Mouse (Mus musculus) mouse trophoblast stem cell (cell line): ENCODE measurements around the gene Immp2l.
"Not testable (repeated sequence)": the region's sequence is repeated elsewhere in the genome, so short reads cannot be mapped to it uniquely, and the experiment has no call there.

Source experiments
- in situ Hi-C, 2 experiments: fragments of 300-500 bp; cut with MseI, MboI; formaldehyde crosslinking; loops; 2 replicates in 1 of 2; 3 replicates in 1 of 2; pipeline ENCODE4 v1.15.1; 2025

Gene Immp2l

DNA sequence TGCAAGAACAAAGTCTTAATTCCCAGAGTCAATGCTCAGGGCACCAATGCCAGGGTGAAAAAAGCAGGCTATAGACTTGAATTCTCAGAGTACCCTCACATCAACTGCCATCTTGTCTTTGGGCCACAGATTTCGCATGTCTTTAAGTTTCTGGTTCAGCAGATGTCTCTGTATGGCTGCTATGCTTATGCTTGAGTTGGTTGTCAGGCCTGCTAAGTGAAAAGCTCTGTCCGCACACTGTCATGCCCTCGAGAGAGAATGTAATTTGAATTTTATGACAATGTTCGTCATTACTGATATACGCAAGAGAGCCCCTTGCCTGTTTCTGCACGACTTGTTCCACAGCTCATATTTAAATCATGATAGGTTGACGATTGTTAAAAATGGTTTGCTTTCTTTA lies 807.8 kb downstream of the Immp2l start:
- in situ Hi-C loops = no loop called here

GRCm38 (mm10) chr12:41834646-41835045 lies 810.8 kb downstream of the Immp2l start:
- in situ Hi-C loops = no loop called here

GRCm38 (mm10) chr12:41838334-41838847 lies 814.5 kb downstream of the Immp2l start:
- in situ Hi-C loops = no loop called here

GRCm38 (mm10) chr12:41839241-41839640 lies 815.4 kb downstream of the Immp2l start:
- in situ Hi-C loops = no loop called here

DNA sequence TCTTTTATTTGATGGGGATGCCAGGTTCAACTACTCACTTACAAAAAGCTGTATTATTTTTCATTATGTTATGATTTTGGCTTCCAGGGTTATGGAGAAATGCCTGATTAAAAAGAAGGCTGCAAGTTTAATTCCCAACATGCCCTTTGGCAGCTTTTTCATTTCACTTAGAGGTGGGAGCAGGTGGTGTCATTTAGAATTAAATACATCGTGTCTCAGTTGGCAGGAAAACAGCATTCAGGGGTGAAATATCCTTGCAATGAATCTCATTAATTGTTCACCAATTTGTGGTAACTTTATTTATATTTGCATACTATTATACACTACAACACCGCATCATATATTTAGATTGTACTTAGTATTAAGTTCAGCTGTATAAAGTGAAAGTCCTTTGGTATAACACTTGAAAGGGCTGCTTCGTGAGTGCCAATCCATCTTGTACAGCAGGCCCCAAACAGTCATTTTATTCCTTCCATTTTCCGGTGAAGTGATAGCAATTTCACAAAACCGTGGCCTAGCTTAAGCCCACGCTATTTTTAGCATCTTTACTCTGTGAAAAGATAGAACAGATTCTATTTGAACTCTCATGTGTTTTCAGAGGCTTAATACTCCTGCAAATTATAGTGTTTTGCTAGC lies 818.9 kb downstream of the Immp2l start:
- in situ Hi-C loops = no loop called here

DNA sequence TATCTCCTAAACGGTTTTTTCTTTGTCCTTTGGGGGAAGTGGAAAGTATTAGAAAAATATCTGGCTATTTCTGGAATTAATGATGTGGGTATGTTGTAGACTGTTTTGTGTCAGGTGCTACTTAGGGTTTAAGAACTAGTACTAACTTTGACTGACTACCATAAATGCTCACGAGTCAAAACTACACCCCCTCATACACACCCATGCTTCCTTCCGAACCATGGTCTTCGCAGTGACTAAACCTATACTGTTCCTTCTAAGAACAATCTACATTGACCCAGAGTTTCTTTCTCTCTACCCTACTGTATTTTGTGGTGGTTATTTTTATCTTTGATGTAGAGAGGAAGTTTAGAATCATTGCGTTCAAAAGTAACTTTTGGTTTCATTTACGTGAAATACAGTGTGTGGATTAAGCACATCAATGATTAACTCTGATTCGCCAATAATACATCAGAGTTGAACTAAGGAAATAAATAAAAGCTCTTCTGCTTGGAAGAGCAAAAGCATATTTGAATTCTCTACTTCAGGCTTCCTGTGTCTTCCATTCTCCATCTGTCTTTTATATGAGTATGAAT lies 828.1 kb downstream of the Immp2l start:
- in situ Hi-C loops = no loop called here

DNA sequence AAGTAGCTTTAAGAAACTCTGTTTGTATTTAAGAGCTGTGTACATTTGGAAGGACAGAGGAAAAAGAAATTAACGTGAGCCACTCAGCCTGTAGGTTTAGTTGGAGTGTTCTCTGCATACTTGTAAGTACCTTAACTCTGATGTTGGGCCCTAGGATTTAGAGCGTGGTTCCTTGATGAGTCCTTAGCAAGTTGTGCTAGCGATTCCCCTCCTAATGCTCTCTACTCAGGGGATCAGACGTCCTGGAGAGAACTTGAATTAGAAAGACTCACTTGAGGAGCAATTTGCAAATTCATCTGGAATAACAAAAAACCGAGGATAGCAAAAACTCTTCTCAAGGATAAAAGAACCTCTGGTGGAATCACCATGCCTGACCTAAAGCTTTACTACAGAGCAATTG lies 835.8 kb downstream of the Immp2l start:
- in situ Hi-C loops = not testable (repeated sequence)

DNA sequence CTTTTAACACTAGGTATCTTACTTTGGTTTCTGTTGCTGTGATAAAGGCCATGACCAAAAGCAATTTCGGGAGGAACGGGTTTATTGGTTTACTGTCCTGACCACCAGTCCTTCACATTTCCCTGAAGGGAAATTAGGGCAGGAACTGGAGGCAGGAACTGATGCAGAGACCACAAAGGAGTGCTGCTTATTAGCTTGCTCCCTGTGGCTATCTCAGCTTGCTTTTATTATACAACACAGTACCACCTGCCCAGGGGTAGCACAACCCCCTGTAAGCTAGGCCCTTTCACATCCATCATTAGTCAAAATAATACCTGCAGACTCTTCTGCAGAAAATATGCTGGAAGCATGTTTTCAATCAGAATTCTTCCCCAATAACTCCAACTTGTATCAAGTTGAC lies 844.4 kb downstream of the Immp2l start:
- in situ Hi-C loops = no loop called here

DNA sequence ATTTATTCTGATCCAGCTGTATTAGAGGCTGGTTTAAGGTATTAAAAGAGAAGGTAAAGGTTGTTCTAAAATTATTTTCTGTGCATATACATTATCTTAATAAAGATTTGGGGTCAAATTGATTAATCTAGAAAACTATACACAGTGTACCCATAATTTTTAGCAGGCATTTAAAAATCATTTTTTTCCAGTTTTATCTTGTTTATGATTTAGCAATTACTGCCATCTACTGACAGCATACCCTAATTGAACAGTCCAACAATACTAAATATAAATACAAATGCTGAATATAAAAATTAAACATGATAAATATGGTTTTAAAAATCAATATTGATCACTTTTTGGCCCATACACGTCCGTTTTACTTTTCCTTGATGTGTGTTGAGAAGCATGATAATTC lies 850.1 kb downstream of the Immp2l start:
- in situ Hi-C loops = no loop called here

DNA sequence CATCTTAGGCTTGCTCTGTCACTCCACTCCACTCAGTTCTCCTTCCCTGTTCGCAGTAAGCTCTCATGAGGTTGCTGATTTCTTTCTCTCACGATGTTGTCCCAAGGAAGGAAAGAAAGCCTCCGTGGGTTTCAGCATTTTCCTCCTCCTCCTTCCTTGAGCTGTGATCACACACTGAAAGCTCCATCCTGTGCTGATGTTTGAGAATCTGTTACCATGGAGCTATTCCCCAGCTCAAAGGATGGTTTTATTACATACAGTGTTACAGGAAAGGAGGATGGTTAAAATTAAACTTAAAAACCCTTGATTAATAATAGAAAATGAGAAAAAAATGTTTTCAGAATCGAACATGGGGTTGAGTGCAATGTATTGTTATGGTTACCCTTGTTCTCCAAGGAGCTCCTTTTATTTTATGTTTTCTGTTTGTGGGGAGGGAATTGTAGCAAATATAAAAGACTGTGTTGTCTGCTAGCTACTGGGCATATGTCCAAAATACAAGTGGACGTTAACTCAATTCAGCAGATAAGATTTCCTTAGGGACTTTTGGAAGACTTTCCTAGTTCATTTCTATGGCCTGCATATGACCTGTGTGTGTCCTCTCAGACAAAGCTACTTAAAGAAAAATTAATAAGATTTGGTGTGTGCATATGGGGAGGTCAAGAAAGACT lies 853.5 kb downstream of the Immp2l start:
- in situ Hi-C loops = no loop called here

DNA sequence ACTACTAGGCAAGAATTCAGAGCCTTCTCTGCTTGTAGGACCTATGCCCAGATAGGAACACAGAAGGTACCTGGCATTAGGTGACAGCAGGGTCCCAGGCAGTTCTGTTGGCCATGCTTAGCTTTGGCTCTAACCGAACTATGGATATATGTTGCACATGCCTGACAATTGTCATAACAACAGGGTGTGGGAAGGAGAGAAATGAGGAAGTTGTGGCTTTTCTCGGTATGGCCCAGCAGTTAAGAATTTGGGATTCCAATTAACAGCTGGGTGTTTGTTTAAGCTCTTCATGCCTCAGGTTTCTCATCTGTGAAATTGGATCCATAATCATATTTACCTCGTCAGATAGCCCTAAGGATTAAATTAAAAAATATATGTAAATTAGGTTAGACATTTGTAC lies 854.6 kb downstream of the Immp2l start:
- in situ Hi-C loops = no loop called here

- in situ Hi-C loops = no loop called here
Observed at GRCm38 (mm10) chr12:41878972-41879371, 855.1 kb downstream of the Immp2l start.

- in situ Hi-C loops = no loop called here
Observed at GRCm38 (mm10) chr12:41879412-41879811, 855.5 kb downstream of the Immp2l start.

GRCm38 (mm10) chr12:41880833-41881232 lies 856.9 kb downstream of the Immp2l start:
- in situ Hi-C loops = no loop called here

GRCm38 (mm10) chr12:41908011-41908410 lies 884.1 kb downstream of the Immp2l start:
- in situ Hi-C loops = no loop called here

GRCm38 (mm10) chr12:41911626-41912025 lies 887.7 kb downstream of the Immp2l start:
- in situ Hi-C loops = no loop called here

DNA sequence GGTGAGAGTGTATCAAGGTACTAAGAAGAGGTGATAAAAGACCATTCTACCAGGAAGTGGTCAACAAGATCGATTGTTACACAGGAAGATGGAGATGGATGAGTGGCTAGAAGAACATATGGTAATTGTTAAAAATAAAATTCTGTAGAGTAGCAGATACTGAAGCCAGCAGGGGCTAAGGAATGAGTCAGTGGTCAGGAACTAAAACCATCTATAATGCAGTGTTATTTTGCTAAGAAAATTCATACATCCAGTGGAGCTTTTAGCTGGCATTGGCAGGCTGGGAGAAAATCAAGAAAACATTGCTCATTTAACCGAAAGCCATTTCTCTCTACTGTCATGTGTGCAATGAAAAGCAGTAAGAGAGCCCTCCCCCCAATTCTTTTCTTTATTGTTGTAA lies 913.9 kb downstream of the Immp2l start:
- in situ Hi-C loops = no loop called here

GRCm38 (mm10) chr12:41941853-41942252 lies 918.0 kb downstream of the Immp2l start:
- in situ Hi-C loops = no loop called here

GRCm38 (mm10) chr12:41944079-41944672 lies 920.3 kb downstream of the Immp2l start:
- in situ Hi-C loops = no loop called here

DNA sequence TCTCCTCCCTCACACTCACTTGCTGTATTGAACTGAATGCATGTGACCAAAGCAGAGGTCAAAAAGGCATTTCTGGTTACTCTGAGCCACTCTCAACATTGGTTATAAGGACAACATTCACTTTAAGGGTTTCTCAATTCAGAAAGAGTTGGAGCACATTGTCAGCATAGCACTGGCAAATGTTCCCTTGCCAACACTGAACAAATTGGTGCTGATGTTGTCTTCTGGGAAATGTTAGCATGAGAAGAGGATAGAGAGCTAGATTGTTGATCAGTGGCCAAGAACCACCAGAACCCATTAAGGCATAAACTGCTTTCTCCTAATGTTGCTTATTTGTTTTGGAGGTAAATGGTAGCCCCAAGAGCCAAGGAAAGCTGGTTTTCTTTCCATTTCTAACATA lies 922.6 kb downstream of the Immp2l start:
- in situ Hi-C loops = no loop called here

- in situ Hi-C loops = no loop called here
Observed at GRCm38 (mm10) chr12:41949409-41949808, 925.5 kb downstream of the Immp2l start.

GRCm38 (mm10) chr12:41949841-41950241 lies 926.0 kb downstream of the Immp2l start:
- in situ Hi-C loops = no loop called here

DNA sequence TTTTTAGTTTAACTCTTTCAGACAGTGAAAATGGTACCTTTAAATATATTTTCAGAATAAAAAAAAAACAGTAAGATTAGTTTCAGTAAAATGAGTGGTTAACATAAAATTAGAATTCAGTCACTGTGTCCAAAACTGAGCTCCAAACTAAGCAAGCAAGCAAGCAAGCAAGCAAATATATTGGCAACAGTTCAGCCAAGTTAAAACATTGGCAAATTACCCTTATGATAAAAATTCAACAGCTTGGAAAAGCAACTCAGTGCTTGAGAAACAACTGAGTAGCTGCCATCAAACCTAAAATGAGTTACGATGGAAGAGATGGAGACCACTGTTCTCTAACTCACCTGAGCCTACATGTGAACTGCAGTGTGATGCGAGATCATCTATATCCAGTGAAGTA lies 926.8 kb downstream of the Immp2l start:
- in situ Hi-C loops = no loop called here
